Mouse (Mus musculus) liver, embryonic 14.5 days (tissue): ENCODE measurements around the gene Plcb1. TPM values are rescaled to one million over a fixed set of nuclear protein-coding genes. Genes with fewer than 3 reads are reported as not detected.

Source experiments
- ATAC-seq: fragments of 200-750 bp; cut with Nextera tagmentation; 2 replicates; pipeline ENCODE4 v1.8.0; 2017; ENCODE audit warnings: moderate number of reproducible peaks, mild to moderate bottlenecking, moderate library complexity; ENCODE audit not compliant: insufficient read depth
- DNase-seq, 3 experiments: peaks; one replicate each; pipeline ENCODE4 v3.0.0-alpha.2; 2012 to 2013; ENCODE audit warnings: low read depth in 3 of 3, low spot score in 3 of 3
- H3K27ac ChIP-seq: fragments of 300-500 bp; sonication (generic); 2 replicates; pipeline ENCODE4 v1.5.1; 2014; ENCODE audit warnings: moderate library complexity, mild to moderate bottlenecking, control low read depth, inconsistent platforms
- H3K27me3 ChIP-seq: fragments of 300-500 bp; sonication (generic); 2 replicates; pipeline ENCODE4 v1.6.1; 2014; ENCODE audit warnings: mild to moderate bottlenecking, low read length, moderate library complexity; ENCODE audit not compliant: control insufficient read depth, insufficient read depth
- H3K36me3 ChIP-seq: fragments of 300-500 bp; sonication (generic); replicated peaks from 2 replicates; pipeline ENCODE4 v1.6.1; 2014; ENCODE audit warnings: low read depth; ENCODE audit not compliant: control insufficient read depth, insufficient read depth
- H3K4me1 ChIP-seq, 2 experiments: fragments of 200-500 bp in 1 of 2; fragments of 300-500 bp in 1 of 2; sonication (generic) in 1 of 2; replicated peaks; 2 replicates each; pipeline ENCODE4 v1.6.1; 2012 to 2014; ENCODE audit warnings: antibody characterized with exemption in 1 of 2, inconsistent platforms in 1 of 2, low read length in 1 of 2; ENCODE audit not compliant: control insufficient read depth in 2 of 2, insufficient read depth in 2 of 2
- H3K4me2 ChIP-seq: fragments of 300-500 bp; sonication (generic); 2 replicates; pipeline ENCODE4 v1.6.1; 2014; ENCODE audit warnings: low read depth, mild to moderate bottlenecking, control low read depth, moderate library complexity
- H3K4me3 ChIP-seq, 2 experiments: fragments of 200-500 bp in 1 of 2; fragments of 300-500 bp in 1 of 2; sonication (generic) in 1 of 2; 2 replicates each; pipeline ENCODE4 v1.5.1; 2012 to 2014; ENCODE audit warnings: low read depth in 2 of 2, low read length in 2 of 2, mild to moderate bottlenecking in 2 of 2, control low read depth in 1 of 2, inconsistent platforms in 1 of 2, moderate library complexity in 1 of 2; ENCODE audit not compliant: insufficient read depth in 1 of 2
- H3K9ac ChIP-seq: fragments of 300-500 bp; sonication (generic); replicated peaks from 2 replicates; pipeline ENCODE4 v1.6.1; 2014; ENCODE audit warnings: mild to moderate bottlenecking, control low read depth, moderate library complexity
- H3K9me3 ChIP-seq: fragments of 300-500 bp; sonication (generic); 2 replicates; pipeline ENCODE4 v1.6.1; 2016; ENCODE audit warnings: low read length, mixed read lengths; ENCODE audit not compliant: control insufficient read depth
- CTCF ChIP-seq: IDR thresholded peaks from 2 replicates; pipeline ENCODE4 v1.5.1; 2016; ENCODE audit warnings: antibody characterized with exemption, low read depth, control low read depth
- EP300 ChIP-seq: IDR thresholded peaks from 2 replicates; pipeline ENCODE4 v1.6.1; 2016; ENCODE audit warnings: antibody characterized with exemption, low read depth
- WGBS: fragments of 180-500 bp; shearing (Covaris S2); extraction: QIAGEN DNeasy Blood & Tissue Kit; methylation state at CpG from one replicate; pipeline ENCODE4 v1.1.7; 2014; ENCODE audit not compliant: insufficient replicate concordance; 5-methylcytosine and 5-hydroxymethylcytosine counted together
- polyA plus RNA-seq, 2 experiments: library from polyadenylated mRNA; depleted of rRNA in 1 of 2; stranded (reverse) in 1 of 2; unstranded in 1 of 2; fragments of >200 nt; fragmentation: Nextera tagmentation in 1 of 2; extraction: Ambion mirVana in 1 of 2; gene quantifications; 2 replicates each; pipeline versions ENCODE4 v1.2.1 to v1.2.3; 2012 to 2014

Gene Plcb1
- polyA plus RNA-seq, 2 experiments = 0.56 to 3.0 TPM

- Histone ChIP-seq H3K4me2 (no peak overlapping the region), H3K27ac (no peak overlapping the region), H3K9me3 (no peaks in the 10 kb centered on the region), H3K36me3 (no peaks in the 10 kb centered on the region), H3K27me3 (no peaks in the 10 kb centered on the region), H3K4me1 (no peaks in the 10 kb centered on the region), H3K9ac (no peak overlapping the region), H3K4me3 (no peak overlapping the region)
- TF ChIP-seq EP300 (no peak), CTCF (no peak)
- ATAC-seq (no peak), DNase-seq (no peak)
- WGBS = 66% methylated on average over 6 of the region's 6 CpGs
Measured at GRCm38 (mm10) chr2:135403344-135403743, 617.5 kb downstream of the Plcb1 start.

DNA sequence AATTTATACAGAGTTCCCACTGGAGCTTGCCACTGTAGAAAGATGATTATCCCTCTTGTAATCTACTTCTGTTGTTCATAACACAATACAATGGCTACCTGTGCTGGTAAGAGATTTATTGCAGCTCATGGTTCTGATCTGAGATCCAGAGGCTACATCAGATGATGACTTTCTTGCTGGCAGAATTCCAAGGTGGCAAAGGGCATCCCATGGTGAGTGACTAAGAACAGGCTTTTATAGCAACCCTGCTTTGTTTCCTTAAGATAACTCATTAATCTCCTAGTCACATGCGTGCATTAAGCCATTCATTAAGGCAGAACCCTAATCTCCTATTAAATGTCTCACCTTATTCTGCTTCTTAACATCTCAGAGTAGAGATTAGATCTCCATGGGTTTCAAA lies 618.2 kb downstream of the Plcb1 start:
- no peak overlapping the region for H3K4me2 ChIP-seq
- no peaks in the 10 kb centered on the region for H3K27me3 ChIP-seq
- ATAC-seq = no peak
- no peak for DNase-seq
- no peak overlapping the region for H3K27ac ChIP-seq
- H3K4me1 ChIP-seq = no peaks in the 10 kb centered on the region
- no peaks in the 10 kb centered on the region for H3K36me3 ChIP-seq
- TF ChIP-seq CTCF = no peak
- TF ChIP-seq EP300 = no peak
- no peak overlapping the region for H3K9ac ChIP-seq
- no peaks in the 10 kb centered on the region for H3K9me3 ChIP-seq
- 58% methylated on average over 1 of the region's 1 CpGs for WGBS
- no peak overlapping the region for H3K4me3 ChIP-seq

- 57% methylated on average over 5 of the region's 5 CpGs for WGBS
- Histone ChIP-seq H3K9me3 (no peaks in the 10 kb centered on the region), H3K4me2 (no peak overlapping the region), H3K4me1 (no peaks in the 10 kb centered on the region), H3K27ac (no peak overlapping the region), H3K36me3 (no peaks in the 10 kb centered on the region), H3K4me3 (no peak overlapping the region), H3K27me3 (no peaks in the 10 kb centered on the region), H3K9ac (no peak overlapping the region)
- DNase-seq (no peak), ATAC-seq (no peak)
- TF ChIP-seq EP300 = no peak
- TF ChIP-seq CTCF = no peak
Measured at GRCm38 (mm10) chr2:135409418-135410097, 623.7 kb downstream of the Plcb1 start.

- Histone ChIP-seq H3K4me1 (no peaks in the 10 kb centered on the region), H3K36me3 (no peaks in the 10 kb centered on the region), H3K27me3 (no peaks in the 10 kb centered on the region), H3K4me3 (no peak overlapping the region), H3K9me3 (no peaks in the 10 kb centered on the region), H3K9ac (no peak overlapping the region), H3K27ac (no peak overlapping the region), H3K4me2 (no peak overlapping the region)
- no peak for DNase-seq
- no peak for ATAC-seq
- TF ChIP-seq CTCF = no peak
- no peak for TF ChIP-seq EP300
- 27% methylated on average over 2 of the region's 2 CpGs for WGBS
Measured at GRCm38 (mm10) chr2:135411675-135412074, 625.8 kb downstream of the Plcb1 start.

DNA sequence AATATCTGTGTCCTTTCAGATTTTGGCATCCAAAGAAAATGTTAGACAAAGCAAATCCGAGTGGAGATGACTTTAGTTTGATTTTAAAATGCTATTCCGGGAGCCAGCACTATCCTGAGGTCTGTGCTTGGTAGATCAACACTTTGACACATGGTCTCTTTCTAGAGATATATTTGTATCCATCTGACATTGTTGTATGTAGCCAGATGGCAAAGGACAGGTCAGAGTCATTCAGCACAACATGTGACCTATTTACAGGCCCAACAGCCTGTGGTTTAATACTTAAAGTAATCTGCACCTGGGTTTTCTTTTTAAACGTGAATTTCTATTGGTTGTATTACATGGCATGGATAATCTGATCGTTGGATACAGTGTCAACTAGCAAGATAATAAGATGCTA lies 629.3 kb downstream of the Plcb1 start:
- no peaks in the 10 kb centered on the region for H3K4me1 ChIP-seq
- H3K27me3 ChIP-seq = no peaks in the 10 kb centered on the region
- no peaks in the 10 kb centered on the region for H3K36me3 ChIP-seq
- H3K27ac ChIP-seq = no peak overlapping the region
- DNase-seq (no peak), ATAC-seq (no peak)
- H3K4me3 ChIP-seq = no peak overlapping the region
- H3K4me2 ChIP-seq = no peak overlapping the region
- no peak for TF ChIP-seq CTCF
- no peak for TF ChIP-seq EP300
- WGBS = 33% methylated on average over 4 of the region's 4 CpGs
- no peaks in the 10 kb centered on the region for H3K9me3 ChIP-seq
- H3K9ac ChIP-seq = no peak overlapping the region
